Mouse (Mus musculus) thymus, adult 2 months (tissue): ENCODE data around the gene Uba6. TPM values are rescaled to one million over a fixed set of nuclear protein-coding genes. Genes with fewer than 3 reads are reported as not detected.

Experiments used
- DNase-seq: peaks from one replicate; pipeline ENCODE4 v3.0.0; 2021
- H3K27ac ChIP-seq: fragments of 200-500 bp; 2 replicates; pipeline ENCODE4 v1.5.1; 2012; ENCODE audit warnings: low read length, control low read depth; ENCODE audit not compliant: control insufficient read depth, insufficient read depth
- H3K27me3 ChIP-seq: fragments of 200-500 bp; 2 replicates; pipeline ENCODE4 v1.6.1; 2012; ENCODE audit warnings: mild to moderate bottlenecking, low read length, moderate library complexity, mixed read lengths; ENCODE audit not compliant: control insufficient read depth, insufficient read depth
- H3K36me3 ChIP-seq: fragments of 200-500 bp; 2 replicates; pipeline ENCODE4 v1.6.1; 2012; ENCODE audit warnings: mild to moderate bottlenecking, low read length, moderate library complexity; ENCODE audit not compliant: control insufficient read depth, insufficient read depth
- H3K4me1 ChIP-seq: fragments of 200-500 bp; replicated peaks from 2 replicates; pipeline ENCODE4 v1.6.1; 2012; ENCODE audit warnings: low read length; ENCODE audit not compliant: control insufficient read depth, insufficient read depth
- H3K4me3 ChIP-seq: fragments of 200-500 bp; 2 replicates; pipeline ENCODE4 v1.5.1; 2012; ENCODE audit warnings: mild to moderate bottlenecking, low read length, control low read depth, moderate library complexity; ENCODE audit not compliant: control insufficient read depth, insufficient read depth
- CTCF ChIP-seq: fragments of 200-500 bp; IDR thresholded peaks from 2 replicates; pipeline ENCODE4 v1.5.1; 2012; ENCODE audit warnings: mild to moderate bottlenecking, control low read depth, low read length, moderate library complexity, borderline replicate concordance; ENCODE audit not compliant: control insufficient read depth, poor library complexity, insufficient read depth; ENCODE audit errors: extremely low read depth
- POLR2A ChIP-seq: fragments of 200-500 bp; IDR thresholded peaks from 2 replicates; pipeline ENCODE4 v1.6.1; 2012; ENCODE audit warnings: mild to moderate bottlenecking, low read length, control low read depth, moderate library complexity; ENCODE audit not compliant: control insufficient read depth, poor library complexity, insufficient read depth; ENCODE audit errors: extremely low read depth
- WGBS: fragments of 180-500 bp; shearing (Covaris S2); methylation state at CpG from one replicate; pipeline ENCODE4 v1.1.7; 2018; 5-methylcytosine and 5-hydroxymethylcytosine counted together
- polyA plus RNA-seq: library from polyadenylated mRNA; depleted of rRNA; stranded (reverse); fragments of >200 nt; gene quantifications from 2 replicates; pipeline ENCODE4 v1.2.3, GENCODE M21; 2012

The Uba6 gene
- polyA plus RNA-seq, 1 experiment = 3.0 TPM

GRCm38 (mm10) chr5:86106610-86107009 is 66.0 kb downstream of the Uba6 start:
- TF ChIP-seq POLR2A (no peak), CTCF (no peak)
- Histone ChIP-seq H3K27me3 (no peaks in the 10 kb centered on the region), H3K27ac (no peak overlapping the region), H3K36me3 (peaks cover 11% of the 10 kb centered on the region), H3K4me3 (no peak overlapping the region), H3K4me1 (no peaks in the 10 kb centered on the region)
- 93% methylated on average over 2 of the region's 2 CpGs for WGBS
- no peak for DNase-seq

- Histone ChIP-seq H3K27me3 (no peaks in the 10 kb centered on the region), H3K27ac (no peak overlapping the region), H3K4me1 (peaks cover 4% of the 10 kb centered on the region), H3K4me3 (no peak overlapping the region), H3K36me3 (peaks cover 11% of the 10 kb centered on the region)
- WGBS = 93% methylated on average over 2 of the region's 2 CpGs
- no peak for DNase-seq
- TF ChIP-seq CTCF (no peak), POLR2A (no peak)
Observed at GRCm38 (mm10) chr5:86102176-86102575, 70.4 kb downstream of the Uba6 start.

- H3K27ac ChIP-seq = no peak overlapping the region
- peaks cover 23% of the 10 kb centered on the region for H3K36me3 ChIP-seq
- no peak for DNase-seq
- WGBS = 61% methylated on average over 3 of the region's 3 CpGs
- TF ChIP-seq POLR2A (no peak), CTCF (no peak)
- H3K4me1 ChIP-seq = peaks cover 4% of the 10 kb centered on the region
- H3K27me3 ChIP-seq = no peaks in the 10 kb centered on the region
- no peak overlapping the region for H3K4me3 ChIP-seq
Observed at GRCm38 (mm10) chr5:86100621-86101020, 72.0 kb downstream of the Uba6 start.

- Histone ChIP-seq H3K27me3 (no peaks in the 10 kb centered on the region), H3K36me3 (peaks cover 30% of the 10 kb centered on the region), H3K4me3 (no peak overlapping the region), H3K4me1 (peaks cover 4% of the 10 kb centered on the region), H3K27ac (no peak overlapping the region)
- TF ChIP-seq POLR2A (no peak), CTCF (no peak)
- WGBS = 17% methylated on average over 3 of the region's 3 CpGs
- no peak for DNase-seq
Observed at GRCm38 (mm10) chr5:86098988-86099387, 73.6 kb downstream of the Uba6 start.

GRCm38 (mm10) chr5:86094754-86095153 is 77.8 kb downstream of the Uba6 start:
- no peak overlapping the region for H3K27ac ChIP-seq
- H3K27me3 ChIP-seq = no peaks in the 10 kb centered on the region
- peaks cover 4% of the 10 kb centered on the region for H3K4me1 ChIP-seq
- DNase-seq = no peak
- no peak overlapping the region for H3K4me3 ChIP-seq
- 95% methylated on average over 9 of the region's 9 CpGs for WGBS
- TF ChIP-seq POLR2A (no peak), CTCF (no peak)
- peaks cover 51% of the 10 kb centered on the region for H3K36me3 ChIP-seq

GRCm38 (mm10) chr5:86086751-86087150 is 85.9 kb downstream of the Uba6 start:
- WGBS = 32% methylated on average over 6 of the region's 6 CpGs
- H3K27ac ChIP-seq = no peak overlapping the region
- no peak overlapping the region for H3K4me3 ChIP-seq

GRCm38 (mm10) chr5:86084979-86085378 is 87.6 kb downstream of the Uba6 start:
- DNase-seq = no peak
- no peak for TF ChIP-seq CTCF
- Histone ChIP-seq H3K27me3 (no peaks in the 10 kb centered on the region), H3K4me1 (no peaks in the 10 kb centered on the region), H3K36me3 (peaks cover 31% of the 10 kb centered on the region), H3K4me3 (no peak overlapping the region), H3K27ac (no peak overlapping the region)
- 78% methylated on average over 7 of the region's 7 CpGs for WGBS

More at GRCm38 (mm10) chr5:86086751-86087150, 85.9 kb downstream of the Uba6 start:
- TF ChIP-seq CTCF = no peak
- TF ChIP-seq POLR2A = no peak
- Histone ChIP-seq H3K27me3 (no peaks in the 10 kb centered on the region), H3K4me1 (no peaks in the 10 kb centered on the region), H3K36me3 (peaks cover 29% of the 10 kb centered on the region)
- DNase-seq = peak; percentile 38
